Mouse (Mus musculus) heart, embryonic 15.5 days (tissue): ENCODE measurements around the gene Oaz2. TPM values are rescaled to one million over a fixed set of nuclear protein-coding genes. Genes with fewer than 3 reads are reported as not detected.

Experiments used
- ATAC-seq: fragments of 200-750 bp; cut with Nextera tagmentation; replicated peaks from 2 replicates; pipeline ENCODE4 v1.8.0; 2017; ENCODE audit warnings: low read depth, moderate TSS enrichment; ENCODE audit not compliant: insufficient number of reproducible peaks, insufficient read depth, low FRiP score
- H3K27ac ChIP-seq: fragments of 300-500 bp; sonication (generic); 2 replicates; pipeline ENCODE4 v1.5.1; 2015; ENCODE audit warnings: mild to moderate bottlenecking, inconsistent platforms
- H3K27me3 ChIP-seq: fragments of 300-500 bp; sonication (generic); 2 replicates; pipeline ENCODE4 v1.6.1; 2015; ENCODE audit warnings: inconsistent platforms
- H3K36me3 ChIP-seq: fragments of 300-500 bp; sonication (generic); 2 replicates; pipeline ENCODE4 v1.6.1; 2015; ENCODE audit warnings: mild to moderate bottlenecking, inconsistent platforms
- H3K4me1 ChIP-seq: fragments of 300-500 bp; sonication (generic); replicated peaks from 2 replicates; pipeline ENCODE4 v1.6.1; 2015; ENCODE audit warnings: inconsistent platforms
- H3K4me2 ChIP-seq: fragments of 300-500 bp; sonication (generic); 2 replicates; pipeline ENCODE4 v1.6.1; 2015; ENCODE audit warnings: inconsistent platforms, mild to moderate bottlenecking, moderate library complexity
- H3K4me3 ChIP-seq: fragments of 300-500 bp; sonication (generic); 2 replicates; pipeline ENCODE4 v1.5.1; 2015; ENCODE audit warnings: mild to moderate bottlenecking, inconsistent platforms
- H3K9ac ChIP-seq: fragments of 300-500 bp; sonication (generic); 2 replicates; pipeline ENCODE4 v1.6.1; 2015; ENCODE audit warnings: mild to moderate bottlenecking, inconsistent platforms
- H3K9me3 ChIP-seq: fragments of 300-500 bp; sonication (generic); replicated peaks from 2 replicates; pipeline ENCODE4 v1.6.1; 2016; ENCODE audit warnings: inconsistent platforms
- WGBS: fragments of 180-500 bp; shearing (Covaris S2); methylation state at CpG from one replicate; pipeline ENCODE4 v1.1.7; 2015; ENCODE audit warnings: mixed read lengths; 5-methylcytosine and 5-hydroxymethylcytosine counted together
- polyA plus RNA-seq: library from polyadenylated mRNA; unstranded; fragments of >200 nt; fragmentation: Nextera tagmentation; extraction: Ambion mirVana; gene quantifications from 2 replicates; pipeline ENCODE4 v1.2.1, GENCODE M21; 2015

Gene Oaz2
- 258 and 293 TPM in 2 replicates for polyA plus RNA-seq

DNA sequence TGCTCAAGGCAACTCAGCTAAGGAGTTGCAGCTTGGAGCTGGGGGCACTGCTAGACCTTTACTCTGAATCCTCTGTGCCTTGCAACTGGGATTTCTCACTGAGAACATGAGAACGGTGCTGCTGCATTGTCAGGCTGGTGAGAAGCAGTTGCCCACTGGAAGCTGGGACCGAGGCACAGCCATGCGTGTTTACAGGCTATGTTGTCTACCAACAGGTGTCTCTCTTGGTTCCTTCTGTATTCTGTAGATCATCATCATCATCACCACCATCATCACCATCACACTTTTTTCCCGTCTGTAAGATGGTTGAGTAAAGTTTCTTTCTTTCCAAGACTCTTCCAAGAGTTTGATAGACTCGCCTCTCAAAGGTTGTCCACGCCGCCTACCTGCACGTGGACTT, at the start of gene Oaz2:
Gene Oaz2 (plus strand): TSS at position 301 of the 400 bp plus-strand sequence.
- no peak within 1 kb of the TSS for H3K4me3 ChIP-seq
- WGBS = 92% methylated on average over 8 of the region's 8 CpGs
- H3K9ac ChIP-seq = no peak within 1 kb of the TSS
- H3K27ac ChIP-seq = no peak within 1 kb of the TSS
- no peaks in the 10 kb centered on the region for H3K9me3 ChIP-seq
- H3K27me3 ChIP-seq = no peaks in the 10 kb centered on the region
- H3K4me1 ChIP-seq = peaks cover 14% of the 10 kb centered on the region
- no peaks in the 10 kb centered on the region for H3K36me3 ChIP-seq
- H3K4me2 ChIP-seq = no peak within 1 kb of the TSS
- no peak for ATAC-seq

DNA sequence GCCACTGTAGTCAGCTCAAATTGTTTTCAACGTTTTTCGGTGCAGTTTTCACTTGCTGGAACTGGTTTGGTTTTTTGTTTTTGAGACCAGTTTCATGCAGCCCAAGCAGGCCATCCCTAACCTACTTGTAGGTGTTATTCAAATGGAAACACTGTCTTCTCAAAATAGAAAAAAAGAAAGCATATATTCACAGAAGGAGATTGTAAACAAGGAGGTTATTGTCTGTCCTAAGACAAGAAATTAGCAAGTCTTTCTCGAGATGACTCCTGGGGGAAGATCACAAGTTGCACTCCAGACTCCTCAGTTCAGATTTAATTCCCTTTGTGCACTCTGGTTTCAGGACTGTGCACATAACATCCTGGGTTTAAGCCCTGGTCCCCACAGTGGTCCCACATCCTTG, 48.5 kb upstream of the Oaz2 start:
- Histone ChIP-seq H3K4me2 (no peak overlapping the region), H3K27me3 (no peaks in the 10 kb centered on the region), H3K9ac (no peak overlapping the region), H3K4me1 (no peaks in the 10 kb centered on the region), H3K9me3 (no peaks in the 10 kb centered on the region), H3K4me3 (no peak overlapping the region), H3K27ac (no peak overlapping the region), H3K36me3 (no peaks in the 10 kb centered on the region)
- WGBS = 64% methylated on average over 3 of the region's 3 CpGs
- ATAC-seq = no peak

- Histone ChIP-seq H3K9ac (no peak overlapping the region), H3K4me3 (no peak overlapping the region), H3K4me2 (no peak overlapping the region), H3K4me1 (no peaks in the 10 kb centered on the region), H3K36me3 (no peaks in the 10 kb centered on the region), H3K27ac (no peak overlapping the region), H3K27me3 (no peaks in the 10 kb centered on the region), H3K9me3 (no peaks in the 10 kb centered on the region)
- 82% methylated on average over 4 of the region's 4 CpGs for WGBS
- no peak for ATAC-seq
These were observed 46.6 kb upstream of the Oaz2 start for GRCm38 (mm10) chr9:65621196-65621595.

- Histone ChIP-seq H3K4me3 (no peak overlapping the region), H3K27me3 (no peaks in the 10 kb centered on the region), H3K27ac (no peak overlapping the region), H3K9me3 (no peaks in the 10 kb centered on the region), H3K36me3 (no peaks in the 10 kb centered on the region), H3K4me2 (no peak overlapping the region), H3K9ac (no peak overlapping the region), H3K4me1 (no peaks in the 10 kb centered on the region)
- 77% methylated on average over 2 of the region's 2 CpGs for WGBS
- no peak for ATAC-seq
These were observed 46.1 kb upstream of the Oaz2 start for GRCm38 (mm10) chr9:65621666-65622065.

DNA sequence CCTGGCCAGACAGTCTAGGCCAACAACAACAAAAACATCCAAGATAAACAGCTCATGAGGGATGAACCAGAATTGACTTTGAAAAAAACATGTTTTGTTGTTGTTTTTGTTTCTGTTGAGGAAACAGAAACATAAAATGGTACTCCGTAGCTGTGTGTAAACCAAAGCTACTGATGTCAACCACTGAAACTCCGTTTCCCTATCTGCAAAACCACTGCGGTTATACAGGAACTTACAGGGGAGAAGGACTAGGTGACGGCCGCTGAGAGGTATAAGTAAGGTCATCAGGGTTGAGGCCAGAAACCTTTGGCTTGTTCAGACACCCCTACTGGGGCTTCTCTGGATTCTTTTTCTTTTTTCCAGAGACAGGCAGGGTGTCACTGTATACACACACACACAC, 45.0 kb upstream of the Oaz2 start:
- Histone ChIP-seq H3K4me1 (no peaks in the 10 kb centered on the region), H3K4me2 (no peak overlapping the region), H3K27ac (no peak overlapping the region), H3K36me3 (no peaks in the 10 kb centered on the region), H3K27me3 (no peaks in the 10 kb centered on the region), H3K9me3 (no peaks in the 10 kb centered on the region), H3K9ac (no peak overlapping the region), H3K4me3 (no peak overlapping the region)
- 79% methylated on average over 5 of the region's 5 CpGs for WGBS
- ATAC-seq = no peak

DNA sequence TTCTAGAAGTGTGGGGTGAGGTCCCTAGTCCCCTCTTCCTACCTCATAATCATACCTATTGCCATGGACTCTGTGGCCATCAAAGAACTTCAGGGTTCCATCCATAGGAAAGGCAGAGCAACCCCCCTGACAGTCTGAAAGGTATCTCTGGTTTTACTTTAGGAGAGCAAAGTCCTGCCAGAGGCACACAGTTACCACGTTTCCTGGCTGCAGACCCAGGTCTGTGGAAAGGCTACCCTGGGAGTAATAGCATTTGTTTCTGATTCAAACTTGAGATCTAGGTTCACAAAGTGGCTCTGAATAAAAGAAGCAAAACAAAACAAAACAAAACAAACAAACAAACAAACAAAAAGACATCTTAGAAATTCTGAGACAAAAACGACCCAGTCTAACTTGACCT, 43.5 kb upstream of the Oaz2 start:
- Histone ChIP-seq H3K27me3 (no peaks in the 10 kb centered on the region), H3K36me3 (no peaks in the 10 kb centered on the region), H3K4me3 (no peak overlapping the region), H3K4me2 (no peak overlapping the region), H3K4me1 (peaks cover 8% of the 10 kb centered on the region; the same call in 1 of the 2 replicates), H3K27ac (no peak overlapping the region), H3K9ac (no peak overlapping the region), H3K9me3 (no peaks in the 10 kb centered on the region)
- ATAC-seq = no peak
- WGBS = 62% methylated on average over 2 of the region's 2 CpGs

DNA sequence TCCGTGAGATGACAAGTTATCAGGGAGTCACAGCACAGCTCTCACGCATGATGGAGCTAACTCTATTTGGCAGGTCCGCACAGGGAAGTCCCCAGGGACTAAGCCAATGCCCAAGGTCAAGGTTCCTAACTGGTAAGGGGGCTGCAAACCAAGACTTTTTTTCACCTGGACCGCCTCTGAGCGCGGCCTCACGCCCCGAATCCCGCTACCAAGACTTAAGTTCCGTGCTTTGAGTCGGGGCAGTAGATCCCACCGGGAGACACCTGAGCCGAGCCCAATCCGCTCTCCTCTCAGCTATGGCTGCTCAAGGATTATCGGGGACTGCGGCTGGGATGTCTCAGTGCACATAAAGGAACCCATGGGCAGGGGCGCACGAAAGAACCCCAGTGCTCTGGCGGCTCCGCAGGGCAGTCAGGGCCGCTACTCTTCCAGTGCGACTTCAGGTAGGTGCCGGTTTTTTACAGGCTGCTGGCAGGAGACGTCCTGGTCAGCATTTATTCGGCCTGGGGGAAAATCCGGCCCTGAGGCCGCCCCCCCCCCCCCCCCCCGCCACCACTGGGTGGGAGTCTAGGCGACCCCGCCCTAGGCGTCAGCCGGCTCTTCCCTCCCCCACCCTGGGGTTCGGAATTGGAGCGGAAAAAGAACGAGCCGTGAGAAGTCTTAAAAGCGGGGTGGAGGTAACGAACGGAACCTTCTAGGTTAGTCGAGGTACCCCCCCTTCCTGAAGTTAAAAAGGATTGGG, 38.6 kb upstream of the Oaz2 start, which contains the start of gene Rbpms2:
Gene Rbpms2 (plus strand): TSS at position 624 of the 742 bp plus-strand sequence.
- 1% methylated on average over 39 of the region's 40 CpGs for WGBS
- Histone ChIP-seq H3K27me3 (no peaks in the 10 kb centered on the region), H3K4me2 (peak within 1 kb of the TSS; percentile 83), H3K9me3 (no peaks in the 10 kb centered on the region), H3K27ac (peak within 1 kb of the TSS; percentile 91), H3K4me3 (peak within 1 kb of the TSS; percentile 83), H3K4me1 (peaks cover 18% of the 10 kb centered on the region; the same call in 1 of the 2 replicates), H3K9ac (peak within 1 kb of the TSS; percentile 86), H3K36me3 (no peaks in the 10 kb centered on the region)
- no peak for ATAC-seq

- Histone ChIP-seq H3K9ac (peak overlapping the region; percentile 86), H3K9me3 (no peaks in the 10 kb centered on the region), H3K27me3 (no peaks in the 10 kb centered on the region), H3K4me3 (peak overlapping the region; percentile 83), H3K36me3 (no peaks in the 10 kb centered on the region), H3K4me1 (peaks cover 21% of the 10 kb centered on the region; the same call in 1 of the 2 replicates), H3K27ac (peak overlapping the region; percentile 91), H3K4me2 (peak overlapping the region; percentile 83)
- ATAC-seq = peak; percentile 90
- WGBS = 0% methylated on average over 42 of the region's 83 CpGs
These were observed 37.8 kb upstream of the Oaz2 start for GRCm38 (mm10) chr9:65629767-65630630.

DNA sequence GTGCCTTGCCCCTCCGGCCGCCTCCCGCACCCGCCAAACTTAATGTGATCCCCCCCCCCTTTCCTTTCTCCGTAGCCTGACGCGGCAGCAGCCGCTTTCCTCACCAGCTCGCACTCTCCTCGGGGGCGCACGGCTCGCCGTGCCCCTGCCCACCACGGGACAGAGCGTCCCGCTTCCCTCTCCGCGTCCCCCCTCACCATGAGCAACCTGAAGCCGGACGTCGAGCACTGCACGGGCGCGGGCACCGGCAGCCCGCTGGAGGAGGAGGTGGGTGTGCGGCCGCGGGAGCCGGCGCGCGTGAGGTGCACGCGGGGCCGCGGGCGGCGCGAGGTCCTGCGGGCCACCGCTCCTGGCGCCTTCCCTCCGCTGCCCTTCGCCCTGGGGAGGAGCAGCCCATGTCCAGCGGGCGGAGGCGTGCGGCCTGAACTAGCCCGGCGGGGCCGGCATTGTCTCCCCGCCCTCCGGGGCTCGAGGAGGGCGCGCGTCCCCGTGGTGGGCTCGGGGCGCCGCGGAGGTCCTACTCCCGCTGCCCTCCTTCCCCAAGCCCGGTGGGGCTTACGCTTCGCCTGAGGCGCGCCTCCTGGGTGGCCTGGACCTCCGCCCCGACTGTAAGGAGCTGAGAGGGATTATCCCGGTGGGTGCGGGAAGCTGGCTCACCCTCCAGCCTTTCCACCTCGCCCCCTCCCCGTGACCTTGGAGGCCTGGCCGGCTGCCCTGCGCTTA, 37.0 kb upstream of the Oaz2 start:
- 1% methylated on average over 49 of the region's 78 CpGs for WGBS
- Histone ChIP-seq H3K9ac (peak overlapping the region; percentile 86), H3K27ac (peak overlapping the region; percentile 91), H3K9me3 (no peaks in the 10 kb centered on the region), H3K4me3 (peak overlapping the region; percentile 83), H3K36me3 (no peaks in the 10 kb centered on the region), H3K4me1 (peaks cover 21% of the 10 kb centered on the region; the same call in 1 of the 2 replicates), H3K4me2 (peak overlapping the region; percentile 83), H3K27me3 (no peaks in the 10 kb centered on the region)
- ATAC-seq = peak; percentile 56

DNA sequence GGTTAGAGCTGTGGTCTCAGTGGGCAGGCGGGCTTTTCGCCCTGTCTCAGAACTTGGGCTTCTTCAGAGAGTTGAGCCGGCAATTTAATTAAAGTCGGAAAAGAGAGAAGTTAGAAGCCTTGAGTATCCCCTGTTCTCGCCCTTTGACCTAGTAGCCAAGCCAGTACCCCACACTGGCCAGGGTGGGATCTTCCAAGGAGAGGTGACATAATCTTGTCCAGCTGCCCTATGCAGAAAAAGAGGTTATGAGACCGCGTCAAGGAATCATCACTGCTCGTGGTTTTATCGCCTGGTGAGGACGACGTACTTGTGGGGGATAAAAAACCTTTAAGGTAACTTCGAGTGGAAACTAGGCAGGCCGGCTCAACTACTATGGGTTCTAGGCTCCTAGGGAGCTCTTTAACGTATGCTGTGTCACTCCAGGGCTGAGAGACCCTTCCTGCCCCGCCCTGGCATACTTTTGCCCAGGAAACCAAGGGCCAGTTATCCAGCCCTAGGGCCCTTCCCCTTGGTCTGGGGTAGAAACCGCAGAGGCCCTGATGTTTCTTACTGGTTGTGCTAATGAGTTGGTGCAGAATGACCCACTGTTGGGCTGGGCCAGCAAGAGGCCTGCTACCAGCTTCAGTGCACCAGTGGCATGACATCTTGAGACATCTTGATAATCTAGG, 36.3 kb upstream of the Oaz2 start:
- WGBS = 16% methylated on average over 16 of the region's 16 CpGs

More for the DNA sequence above, 36.3 kb upstream of the Oaz2 start:
- Histone ChIP-seq H3K4me1 (peaks cover 21% of the 10 kb centered on the region; the same call in 1 of the 2 replicates), H3K9ac (peak overlapping the region; percentile 86), H3K4me3 (peak overlapping the region; percentile 83), H3K36me3 (no peaks in the 10 kb centered on the region; the same call in 1 of the 2 replicates), H3K9me3 (no peaks in the 10 kb centered on the region), H3K27ac (peak overlapping the region; percentile 91), H3K4me2 (peak overlapping the region; percentile 83), H3K27me3 (no peaks in the 10 kb centered on the region)
- no peak for ATAC-seq
